Mouse (Mus musculus) left cerebral cortex, postnatal 36 days (tissue): ENCODE measurements at regions not wholly inside any gene's neighbourhood (a gene's known extent, or its start where the extent isn't known, plus 50 kb on each side); places are given as distances from the start of the nearest gene placed in this dataset.

Source experiments
- DNase-seq, 2 experiments: peaks; one replicate each; pipeline ENCODE4 v3.0.0; 2021 to 2022; ENCODE audit warnings: low spot score in 2 of 2, mixed read lengths in 1 of 2
- intact Hi-C: fragments of 180-260 bp; cut with DNase I; formaldehyde crosslinking; loops from one replicate; pipeline ENCODE4 v1.15.1; 2025

GRCm38 (mm10) chr17:51287878-51288277, 108.7 kb upstream of the Tbc1d5 start:
- intact Hi-C loops = loop anchor here (10.0 kb wide), 1 partner anchor 173 kb away; no protein-coding TSS in a partner anchor

DNA sequence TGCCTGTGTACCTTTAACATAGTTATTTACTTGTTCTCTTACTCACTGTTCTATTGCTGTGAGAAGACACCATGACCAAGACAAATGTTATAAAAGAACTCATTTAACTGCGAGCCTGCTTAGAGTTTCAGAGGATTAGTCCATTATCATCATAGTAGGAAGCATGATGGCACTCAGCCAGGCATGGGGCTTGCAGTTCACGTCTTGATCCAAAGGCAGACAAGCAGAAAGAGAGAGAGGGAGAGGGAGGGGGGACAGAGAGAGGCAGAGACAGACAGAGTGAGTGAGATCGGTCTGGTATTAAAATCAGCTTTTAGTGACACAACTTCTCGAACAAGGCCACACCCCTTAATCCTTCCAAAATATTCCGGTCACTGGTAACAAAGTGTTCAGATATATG, 106.2 kb upstream of the Tbc1d5 start:
- intact Hi-C loops = loop anchor here (10.0 kb wide), 1 partner anchor 171 kb away; no protein-coding TSS in a partner anchor
- no peak for DNase-seq

More at GRCm38 (mm10) chr17:51287878-51288277, 108.7 kb upstream of the Tbc1d5 start:
- DNase-seq = no peak

DNA sequence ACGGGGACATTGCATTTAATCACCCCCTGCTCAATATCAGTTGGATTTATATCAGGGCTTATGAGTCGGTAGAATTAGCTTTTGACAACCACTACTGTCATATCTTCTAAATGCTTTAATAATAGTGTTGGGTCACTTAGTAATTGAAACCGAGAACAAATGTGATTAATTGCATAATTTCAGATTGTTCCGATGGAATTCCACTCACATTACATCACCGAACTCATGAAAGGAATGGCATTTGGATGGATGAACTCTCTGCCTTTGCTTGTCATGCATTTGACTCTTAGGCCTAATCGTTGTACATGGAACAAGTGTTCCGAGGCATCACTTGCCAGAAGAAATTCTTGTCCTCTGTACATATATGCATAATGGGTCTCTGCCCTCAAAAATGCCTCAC, 99.6 kb upstream of the Tbc1d5 start:
- no peak for DNase-seq
- intact Hi-C loops = no loop called here

GRCm38 (mm10) chr17:51278094-51278493, 98.9 kb upstream of the Tbc1d5 start:
- intact Hi-C loops = no loop called here
- DNase-seq = no peak

DNA sequence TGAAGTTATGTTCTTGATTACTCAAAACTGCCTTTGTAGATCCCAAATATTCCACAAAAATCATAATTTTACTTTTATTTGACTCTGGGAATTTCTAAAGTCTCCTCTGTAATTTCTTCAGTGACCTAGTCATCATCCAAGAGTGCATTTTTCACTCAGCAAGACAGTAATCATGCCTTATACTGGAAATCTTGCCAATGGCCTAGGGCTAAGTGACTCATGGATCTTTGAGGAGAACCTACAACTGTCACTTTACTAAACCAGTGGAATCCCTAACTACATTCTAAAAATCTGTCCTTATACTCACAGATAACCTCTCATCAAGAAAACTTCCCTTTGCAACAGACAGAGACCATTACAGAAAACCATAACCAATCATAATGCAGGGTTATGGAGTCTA, 98.0 kb upstream of the Tbc1d5 start:
- DNase-seq = no peak
- intact Hi-C loops = no loop called here

GRCm38 (mm10) chr17:51272025-51272424, 92.9 kb upstream of the Tbc1d5 start:
- intact Hi-C loops = no loop called here
- no peak for DNase-seq

DNA sequence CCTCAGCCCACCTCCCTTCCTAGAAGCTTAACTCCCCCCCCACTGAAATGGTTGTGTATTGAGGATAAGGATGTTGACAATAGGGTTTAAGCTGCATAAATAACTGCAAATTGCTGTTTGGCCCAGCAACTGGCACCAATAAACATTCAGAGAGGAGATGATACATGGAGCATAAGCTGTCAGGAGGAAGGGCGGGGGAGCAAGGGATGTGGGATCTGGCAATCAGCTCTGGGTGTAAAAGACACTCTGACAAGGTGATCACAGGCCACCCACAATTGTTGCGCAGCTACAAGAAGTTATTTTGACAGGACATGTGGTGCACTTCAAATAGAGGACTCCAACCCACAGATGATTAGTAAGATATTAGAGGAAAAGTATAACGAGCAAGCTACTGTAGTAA, 83.8 kb upstream of the Tbc1d5 start:
- intact Hi-C loops = no loop called here
- no peak for DNase-seq

GRCm38 (mm10) chr17:51262404-51262803, 83.3 kb upstream of the Tbc1d5 start:
- intact Hi-C loops = no loop called here

GRCm38 (mm10) chr17:51258316-51258715, 79.2 kb upstream of the Tbc1d5 start:
- intact Hi-C loops = no loop called here
- DNase-seq = no peak

More at GRCm38 (mm10) chr17:51262404-51262803, 83.3 kb upstream of the Tbc1d5 start:
- DNase-seq = no peak

DNA sequence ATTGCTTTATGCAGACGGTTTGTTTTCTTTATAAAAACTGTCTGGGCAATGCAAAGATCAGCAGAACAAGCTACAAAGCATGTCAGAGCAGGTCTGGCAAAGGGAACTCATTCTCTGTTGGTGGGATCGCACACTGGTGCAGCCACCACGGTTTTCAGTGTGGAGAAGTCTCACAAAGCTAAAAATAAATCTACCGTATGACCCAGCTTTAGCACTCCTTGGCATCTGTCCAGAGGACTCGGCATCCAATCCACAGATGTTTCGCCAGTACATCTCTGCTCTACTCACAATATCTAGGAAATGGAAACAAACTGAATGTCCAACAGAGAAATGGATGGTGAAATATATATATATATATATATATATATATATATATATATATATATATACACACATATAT, 69.4 kb upstream of the Tbc1d5 start:
- intact Hi-C loops = no loop called here
- DNase-seq = no peak

GRCm38 (mm10) chr17:51246038-51246437, 66.9 kb upstream of the Tbc1d5 start:
- DNase-seq = no peak
- intact Hi-C loops = no loop called here

- no peak for DNase-seq
- intact Hi-C loops = no loop called here
Observed at GRCm38 (mm10) chr17:51240360-51240993, 61.3 kb upstream of the Tbc1d5 start.

GRCm38 (mm10) chr17:51239465-51239864, 60.3 kb upstream of the Tbc1d5 start:
- no peak for DNase-seq
- intact Hi-C loops = no loop called here
